Mouse (Mus musculus): ENCODE measurements around the gene Myrip. TPM values are rescaled to one million over a fixed set of nuclear protein-coding genes. Genes with fewer than 3 reads are reported as not detected.

Gene Myrip
- polyA plus RNA-seq, 1 experiment from 2014 or later, result 0.72 TPM

GRCm38 (mm10) chr9:120358060-120358459 lies 56.7 kb downstream of the Myrip start:
- H3K36me3 ChIP-seq (ENCODE audit: control insufficient read depth, insufficient read depth, low read length), result no peaks in the 10 kb centered on the region
- no peaks in the 10 kb centered on the region for H3K4me1 ChIP-seq (ENCODE audit: control insufficient read depth, insufficient read depth, low read length)
- H3K27ac ChIP-seq (replicated peaks; ENCODE audit: low read depth, low read length), result no peak overlapping the region
- H3K4me3 ChIP-seq (ENCODE audit: low read depth, low read length), result no peak overlapping the region
- no peak overlapping the region for H3K4me2 ChIP-seq (ENCODE audit: low read depth, low read length)
- 71% methylated on average over 6 of the region's 6 CpGs for WGBS
- ATAC-seq (ENCODE audit: low read depth) (no peak), DNase-seq (ENCODE audit: low spot score) (no peak)
- no peaks in the 10 kb centered on the region for H3K9me3 ChIP-seq (ENCODE audit: control insufficient read depth, low read length)
- no peak overlapping the region for H3K9ac ChIP-seq (ENCODE audit: low read depth, low read length)
- H3K27me3 ChIP-seq (replicated peaks; ENCODE audit: control insufficient read depth, insufficient read depth, low read length), result no peaks in the 10 kb centered on the region

DNA sequence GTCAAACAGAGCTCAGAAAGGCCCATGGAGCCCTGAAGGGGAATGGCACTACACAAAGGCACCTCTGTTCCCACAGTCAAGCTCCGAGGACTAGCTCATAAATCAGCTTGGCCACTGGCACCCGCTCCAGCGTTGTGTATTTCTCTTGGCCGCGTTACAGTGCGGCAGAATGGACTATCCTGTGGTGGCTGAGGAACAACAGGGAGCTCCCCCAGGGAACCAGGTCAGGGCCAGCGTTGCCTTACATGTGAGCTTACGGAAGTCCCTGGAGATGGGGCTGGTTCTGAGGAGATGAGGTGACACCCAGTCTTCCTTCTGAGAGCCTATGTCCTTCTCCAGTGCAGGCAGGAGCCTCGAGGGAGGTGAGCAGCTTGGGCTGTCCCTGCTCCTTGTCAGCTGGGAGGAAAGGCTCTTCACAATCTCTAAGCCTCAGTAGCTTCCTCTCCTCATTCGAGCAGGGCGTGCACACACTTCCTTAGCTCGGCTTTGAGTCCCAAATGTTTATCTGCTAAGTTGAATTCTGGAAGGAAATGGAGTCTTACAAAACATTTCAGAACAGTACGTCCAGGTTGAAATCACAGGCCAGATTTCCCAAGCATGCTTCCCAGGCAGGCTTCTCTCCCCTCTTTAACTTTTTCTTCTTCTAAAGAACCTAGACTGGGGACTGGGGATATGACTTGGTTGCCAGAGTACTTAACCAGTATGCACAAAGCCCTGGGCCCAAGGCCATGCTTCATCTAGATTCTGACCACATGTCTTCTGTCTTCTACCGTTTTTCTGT lies 59.3 kb downstream of the Myrip start:
- H3K9me3 ChIP-seq (ENCODE audit: control insufficient read depth, low read length), result no peaks in the 10 kb centered on the region
- DNase-seq (ENCODE audit: low spot score) (peak; percentile 34), ATAC-seq (ENCODE audit: low read depth) (no peak)
- H3K4me3 ChIP-seq (ENCODE audit: low read depth, low read length), result no peak overlapping the region
- no peaks in the 10 kb centered on the region for H3K27me3 ChIP-seq (replicated peaks; ENCODE audit: control insufficient read depth, insufficient read depth, low read length)
- H3K9ac ChIP-seq (ENCODE audit: low read depth, low read length), result no peak overlapping the region
- no peaks in the 10 kb centered on the region for H3K36me3 ChIP-seq (ENCODE audit: control insufficient read depth, insufficient read depth, low read length)
- no peaks in the 10 kb centered on the region for H3K4me1 ChIP-seq (ENCODE audit: control insufficient read depth, insufficient read depth, low read length)
- WGBS, result 40% methylated on average over 14 of the region's 14 CpGs
- no peak overlapping the region for H3K4me2 ChIP-seq (ENCODE audit: low read depth, low read length)
- no peak overlapping the region; the same call in 1 of the 2 replicates for H3K27ac ChIP-seq (replicated peaks; ENCODE audit: low read depth, low read length)

DNA sequence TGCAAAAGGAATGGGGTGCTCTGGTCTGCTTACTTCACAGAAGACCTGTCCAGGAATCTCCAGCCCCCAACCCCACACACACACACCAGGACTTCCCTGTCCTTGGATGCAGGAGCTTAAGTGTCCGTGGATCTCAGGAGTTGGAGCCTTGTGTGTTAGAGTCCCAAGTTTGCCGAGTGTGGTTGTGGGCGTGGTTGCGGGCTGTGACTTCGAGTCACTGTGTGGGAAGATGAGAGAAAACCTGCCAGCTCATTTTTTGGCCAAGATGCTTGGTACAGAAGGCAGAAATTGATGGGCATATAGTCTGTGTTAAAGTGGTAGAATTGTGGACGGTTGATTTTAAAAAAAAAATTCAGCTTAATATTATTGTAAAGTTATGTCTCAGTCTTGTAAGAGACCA lies 60.3 kb downstream of the Myrip start:
- Histone ChIP-seq H3K36me3 (ENCODE audit: control insufficient read depth, insufficient read depth, low read length) (no peaks in the 10 kb centered on the region), H3K9me3 (ENCODE audit: control insufficient read depth, low read length) (no peaks in the 10 kb centered on the region), H3K27ac (replicated peaks; ENCODE audit: low read depth, low read length) (no peak overlapping the region), H3K4me3 (ENCODE audit: low read depth, low read length) (no peak overlapping the region), H3K4me1 (ENCODE audit: control insufficient read depth, insufficient read depth, low read length) (no peaks in the 10 kb centered on the region), H3K4me2 (ENCODE audit: low read depth, low read length) (no peak overlapping the region), H3K27me3 (replicated peaks; ENCODE audit: control insufficient read depth, insufficient read depth, low read length) (no peaks in the 10 kb centered on the region), H3K9ac (ENCODE audit: low read depth, low read length) (no peak overlapping the region)
- DNase-seq (ENCODE audit: low spot score), result no peak
- ATAC-seq (ENCODE audit: low read depth), result no peak
- 85% methylated on average over 6 of the region's 6 CpGs for WGBS

GRCm38 (mm10) chr9:120362684-120363083 lies 61.4 kb downstream of the Myrip start:
- H3K9ac ChIP-seq (ENCODE audit: low read depth, low read length), result no peak overlapping the region
- H3K4me1 ChIP-seq (ENCODE audit: control insufficient read depth, insufficient read depth, low read length), result no peaks in the 10 kb centered on the region
- no peak overlapping the region for H3K4me3 ChIP-seq (ENCODE audit: low read depth, low read length)
- no peaks in the 10 kb centered on the region for H3K9me3 ChIP-seq (ENCODE audit: control insufficient read depth, low read length)
- no peak overlapping the region for H3K4me2 ChIP-seq (ENCODE audit: low read depth, low read length)
- no peaks in the 10 kb centered on the region for H3K27me3 ChIP-seq (replicated peaks; ENCODE audit: control insufficient read depth, insufficient read depth, low read length)
- H3K27ac ChIP-seq (replicated peaks; ENCODE audit: low read depth, low read length), result no peak overlapping the region
- 76% methylated on average over 3 of the region's 3 CpGs for WGBS
- DNase-seq (ENCODE audit: low spot score) (no peak), ATAC-seq (ENCODE audit: low read depth) (no peak)
- H3K36me3 ChIP-seq (ENCODE audit: control insufficient read depth, insufficient read depth, low read length), result no peaks in the 10 kb centered on the region

- H3K36me3 ChIP-seq (ENCODE audit: control insufficient read depth, insufficient read depth, low read length), result no peaks in the 10 kb centered on the region
- no peak overlapping the region for H3K4me3 ChIP-seq (ENCODE audit: low read depth, low read length)
- no peaks in the 10 kb centered on the region for H3K27me3 ChIP-seq (replicated peaks; ENCODE audit: control insufficient read depth, insufficient read depth, low read length)
- H3K9ac ChIP-seq (ENCODE audit: low read depth, low read length), result no peak overlapping the region
- ATAC-seq (ENCODE audit: low read depth) (no peak), DNase-seq (ENCODE audit: low spot score) (no peak)
- WGBS, result 83% methylated on average over 19 of the region's 19 CpGs
- H3K4me2 ChIP-seq (ENCODE audit: low read depth, low read length), result no peak overlapping the region
- no peak overlapping the region for H3K27ac ChIP-seq (replicated peaks; ENCODE audit: low read depth, low read length)
- H3K9me3 ChIP-seq (ENCODE audit: control insufficient read depth, low read length), result no peaks in the 10 kb centered on the region
- H3K4me1 ChIP-seq (ENCODE audit: control insufficient read depth, insufficient read depth, low read length), result no peaks in the 10 kb centered on the region
Measured at GRCm38 (mm10) chr9:120364653-120365283, 63.5 kb downstream of the Myrip start.

DNA sequence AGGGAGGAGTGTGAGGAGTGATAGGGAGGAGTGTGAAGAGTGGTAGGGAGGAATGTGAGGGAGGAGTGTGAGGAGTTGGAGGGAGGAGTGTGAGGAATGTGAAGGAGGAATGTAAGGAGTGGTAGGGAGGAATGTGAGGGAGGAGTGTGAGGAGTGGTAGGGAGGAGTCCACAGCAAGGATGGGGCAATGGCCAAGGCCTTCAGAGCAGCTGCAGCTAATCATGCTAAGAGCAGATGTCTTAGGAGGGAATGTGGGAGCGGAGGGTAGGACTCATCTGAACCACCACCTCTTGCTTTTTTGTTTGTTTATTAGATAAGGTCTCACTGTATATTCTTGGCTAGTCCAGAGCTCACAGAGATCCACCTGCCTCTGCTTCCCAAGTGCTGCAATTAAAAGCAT lies 66.2 kb downstream of the Myrip start:
- DNase-seq (ENCODE audit: low spot score) (no peak), ATAC-seq (ENCODE audit: low read depth) (no peak)
- Histone ChIP-seq H3K27me3 (replicated peaks; ENCODE audit: control insufficient read depth, insufficient read depth, low read length) (no peaks in the 10 kb centered on the region), H3K9me3 (ENCODE audit: control insufficient read depth, low read length) (no peaks in the 10 kb centered on the region), H3K9ac (ENCODE audit: low read depth, low read length) (no peak overlapping the region), H3K27ac (replicated peaks; ENCODE audit: low read depth, low read length) (no peak overlapping the region), H3K4me1 (ENCODE audit: control insufficient read depth, insufficient read depth, low read length) (no peaks in the 10 kb centered on the region), H3K36me3 (ENCODE audit: control insufficient read depth, insufficient read depth, low read length) (no peaks in the 10 kb centered on the region), H3K4me3 (ENCODE audit: low read depth, low read length) (no peak overlapping the region), H3K4me2 (ENCODE audit: low read depth, low read length) (no peak overlapping the region)
- 100% methylated on average over 1 of the region's 1 CpGs for WGBS

DNA sequence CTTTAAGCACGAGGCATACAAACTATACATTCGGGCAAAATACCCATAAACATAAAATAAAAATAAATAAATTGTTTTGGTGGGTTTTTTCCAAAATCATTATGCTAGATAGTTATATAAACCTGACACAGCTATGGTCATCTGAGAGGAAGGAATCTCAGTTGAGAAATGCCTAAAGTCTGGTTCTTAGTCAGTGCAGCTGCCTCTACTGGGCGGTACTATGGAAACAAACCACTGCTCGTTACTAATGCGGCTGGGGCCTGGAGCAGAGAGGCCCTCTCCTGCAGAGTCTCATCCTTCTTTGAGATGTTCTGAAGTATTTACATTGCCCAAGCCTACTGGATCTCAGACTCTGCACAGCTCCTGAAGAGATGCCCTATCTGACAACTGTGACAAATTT lies 70.3 kb downstream of the Myrip start:
- Histone ChIP-seq H3K9ac (ENCODE audit: low read depth, low read length) (no peak overlapping the region), H3K9me3 (ENCODE audit: control insufficient read depth, low read length) (no peaks in the 10 kb centered on the region)

GRCm38 (mm10) chr9:120372347-120372746 lies 71.0 kb downstream of the Myrip start:
- Histone ChIP-seq H3K36me3 (ENCODE audit: control insufficient read depth, insufficient read depth, low read length) (no peaks in the 10 kb centered on the region), H3K27ac (replicated peaks; ENCODE audit: low read depth, low read length) (no peak overlapping the region), H3K4me2 (ENCODE audit: low read depth, low read length) (no peak overlapping the region), H3K4me3 (ENCODE audit: low read depth, low read length) (no peak overlapping the region), H3K9ac (ENCODE audit: low read depth, low read length) (no peak overlapping the region), H3K27me3 (replicated peaks; ENCODE audit: control insufficient read depth, insufficient read depth, low read length) (no peaks in the 10 kb centered on the region), H3K9me3 (ENCODE audit: control insufficient read depth, low read length) (no peaks in the 10 kb centered on the region), H3K4me1 (ENCODE audit: control insufficient read depth, insufficient read depth, low read length) (no peaks in the 10 kb centered on the region)
- ATAC-seq (ENCODE audit: low read depth), result no peak
- WGBS, result 83% methylated on average over 6 of the region's 6 CpGs
- DNase-seq (ENCODE audit: low spot score), result no peak

More for the DNA sequence above, 70.3 kb downstream of the Myrip start:
- Histone ChIP-seq H3K4me1 (ENCODE audit: control insufficient read depth, insufficient read depth, low read length) (no peaks in the 10 kb centered on the region), H3K36me3 (ENCODE audit: control insufficient read depth, insufficient read depth, low read length) (no peaks in the 10 kb centered on the region), H3K27ac (replicated peaks; ENCODE audit: low read depth, low read length) (no peak overlapping the region), H3K4me3 (ENCODE audit: low read depth, low read length) (no peak overlapping the region), H3K27me3 (replicated peaks; ENCODE audit: control insufficient read depth, insufficient read depth, low read length) (no peaks in the 10 kb centered on the region), H3K4me2 (ENCODE audit: low read depth, low read length) (no peak overlapping the region)
- DNase-seq (ENCODE audit: low spot score), result no peak
- ATAC-seq (ENCODE audit: low read depth), result no peak
- WGBS, result 69% methylated on average over 5 of the region's 5 CpGs

- H3K9ac ChIP-seq (ENCODE audit: low read depth, low read length), result no peak overlapping the region
- no peak overlapping the region for H3K4me2 ChIP-seq (ENCODE audit: low read depth, low read length)
- H3K4me1 ChIP-seq (ENCODE audit: control insufficient read depth, insufficient read depth, low read length), result no peaks in the 10 kb centered on the region
- WGBS, result 29% methylated on average over 11 of the region's 11 CpGs
- no peaks in the 10 kb centered on the region for H3K36me3 ChIP-seq (ENCODE audit: control insufficient read depth, insufficient read depth, low read length)
- H3K27me3 ChIP-seq (replicated peaks; ENCODE audit: control insufficient read depth, insufficient read depth, low read length), result no peaks in the 10 kb centered on the region
- no peak for ATAC-seq (ENCODE audit: low read depth)
- H3K27ac ChIP-seq (replicated peaks; ENCODE audit: low read depth, low read length), result no peak overlapping the region
- DNase-seq (ENCODE audit: low spot score), result peak; percentile 81
- no peaks in the 10 kb centered on the region for H3K9me3 ChIP-seq (ENCODE audit: control insufficient read depth, low read length)
- H3K4me3 ChIP-seq (ENCODE audit: low read depth, low read length), result no peak overlapping the region
Measured at GRCm38 (mm10) chr9:120377726-120378125, 76.4 kb downstream of the Myrip start.
